Comparison of ENCODE assay signal across 8 mouse cellular contexts in genomic region chr5:148741267-148742004, GRCm38 (mm10).
DNase-seq lines count a peak whose midpoint lies in the region; ATAC-seq and TF ChIP-seq lines count a peak whose summit lies in the region.

No protein-coding gene starts in this region.

- DNase-seq in heart, postnatal 25 days (ENCODE audit: low spot score), result no peak
- peak; percentile 86 for DNase-seq in MEL (ENCODE audit: low read depth, low spot score)
- DNase-seq in liver, embryonic 13.5 days, result no peak
- DNase-seq in naive thymus-derived CD4-positive, alpha-beta T cell, adult 2 months (ENCODE audit: low read depth), result peak; percentile 46
- DNase-seq in embryo, embryonic 10.5 days (ENCODE audit: low spot score), result no peak
- DNase-seq in kidney, postnatal 4 days, result no peak

- no peak overlapping the region for H3K4me2 ChIP-seq in heart, embryonic 13.5 days
- no peak overlapping the region for H3K4me2 ChIP-seq in liver, embryonic 13.5 days
- no peak overlapping the region for H3K4me2 ChIP-seq in hindbrain, embryonic 13.5 days

- no peak for ATAC-seq in heart, embryonic 13.5 days (ENCODE audit: extremely low read depth, insufficient number of reproducible peaks, low FRiP score, low TSS enrichment)
- no peak for ATAC-seq in liver, embryonic 13.5 days (ENCODE audit: low read depth)
- ATAC-seq in hindbrain, embryonic 13.5 days (ENCODE audit: low FRiP score), result no peak

- peak overlapping the region; percentile 41 for H3K27ac ChIP-seq in heart, embryonic 13.5 days (replicated peaks)
- peak overlapping the region; percentile 73 for H3K27ac ChIP-seq in MEL (ENCODE audit: control insufficient read depth, low read depth, low read length)
- H3K27ac ChIP-seq in liver, embryonic 13.5 days, result peak overlapping the region; percentile 44
- no peak overlapping the region for H3K27ac ChIP-seq in hindbrain, embryonic 13.5 days

- H3K9me3 ChIP-seq in heart, embryonic 13.5 days, result no peaks in the 10 kb centered on the region
- no peaks in the 10 kb centered on the region for H3K9me3 ChIP-seq in MEL (replicated peaks; ENCODE audit: insufficient read depth, low read length)
- H3K9me3 ChIP-seq in liver, embryonic 13.5 days (replicated peaks), result no peaks in the 10 kb centered on the region
- peaks cover 6% of the 10 kb centered on the region; the same call in 1 of the 2 replicates for H3K9me3 ChIP-seq in hindbrain, embryonic 13.5 days

- intact Hi-C loops in heart, postnatal 25 days (cut with DNase I), result no loop called here

- H3K4me3 ChIP-seq in heart, embryonic 13.5 days, result no peak overlapping the region
- H3K4me3 ChIP-seq in MEL (ENCODE audit: control insufficient read depth in 1 of 2, insufficient read depth in 1 of 2, low read depth in 2 of 2, low read length in 2 of 2), result peak overlapping the region; percentile 62 to 68
- no peak overlapping the region for H3K4me3 ChIP-seq in liver, embryonic 13.5 days (replicated peaks)
- no peak overlapping the region for H3K4me3 ChIP-seq in hindbrain, embryonic 13.5 days

- TF ChIP-seq RAD21 in MEL (IDR thresholded peaks at IDR 0.05; ENCODE audit: low read depth, low read length), result no peak

- peaks cover 15% of the 10 kb centered on the region for H3K4me1 ChIP-seq in heart, embryonic 13.5 days
- peaks cover 0 to 10% of the 10 kb centered on the region in 2 experiments; a peak in 2 of 4 replicates for H3K4me1 ChIP-seq in MEL (ENCODE audit: control insufficient read depth in 1 of 2, insufficient read depth in 2 of 2, low read length in 2 of 2)
- H3K4me1 ChIP-seq in liver, embryonic 13.5 days (replicated peaks), result peaks cover 18% of the 10 kb centered on the region; the same call in 1 of the 2 replicates
- H3K4me1 ChIP-seq in hindbrain, embryonic 13.5 days (replicated peaks), result 0 out of 2 replicates have a peak, but pooled peaks cover 8% of the 10 kb centered on the region

- peak; percentile 20 to 61; a peak in 2 of 4 replicates for TF ChIP-seq POLR2A in MEL (IDR thresholded peaks at IDR 0.05; ENCODE audit: control insufficient read depth in 1 of 2, insufficient read depth in 1 of 2, low read depth in 1 of 2, low read length in 2 of 2, poor library complexity in 1 of 2)

- H3K27me3 ChIP-seq in heart, embryonic 13.5 days (replicated peaks), result no peaks in the 10 kb centered on the region
- no peaks in the 10 kb centered on the region for H3K27me3 ChIP-seq in MEL (ENCODE audit: control insufficient read depth in 1 of 2, insufficient read depth in 2 of 2, low read length in 2 of 2)
- no peaks in the 10 kb centered on the region for H3K27me3 ChIP-seq in liver, embryonic 13.5 days
- H3K27me3 ChIP-seq in hindbrain, embryonic 13.5 days, result no peaks in the 10 kb centered on the region

- H3K36me3 ChIP-seq in heart, embryonic 13.5 days, result no peaks in the 10 kb centered on the region
- peaks cover 0 to 3% of the 10 kb centered on the region in 2 experiments; a peak in 2 of 4 replicates for H3K36me3 ChIP-seq in MEL (ENCODE audit: control insufficient read depth in 1 of 2, insufficient read depth in 2 of 2, low read length in 2 of 2)
- H3K36me3 ChIP-seq in liver, embryonic 13.5 days, result no peaks in the 10 kb centered on the region
- no peaks in the 10 kb centered on the region for H3K36me3 ChIP-seq in hindbrain, embryonic 13.5 days

- no peaks in the 10 kb centered on the region; the same call in 1 of the 2 replicates for H3K79me2 ChIP-seq in MEL (ENCODE audit: control insufficient read depth, insufficient read depth, low read length, poor library complexity)

- no peak for TF ChIP-seq CTCF in MEL (IDR thresholded peaks at IDR 0.05 in 2 of 3, conservative IDR thresholded peaks at IDR 0.05 in 1 of 3; ENCODE audit: control insufficient read depth in 1 of 3, insufficient read depth in 1 of 3, low read depth in 2 of 3, low read length in 3 of 3, poor library complexity in 1 of 3, severe bottlenecking in 1 of 3)

- H3K9ac ChIP-seq in heart, embryonic 13.5 days, result no peak overlapping the region
- peak overlapping the region; percentile 70 for H3K9ac ChIP-seq in MEL (ENCODE audit: control insufficient read depth, low read depth, low read length, poor library complexity, severe bottlenecking)
- H3K9ac ChIP-seq in liver, embryonic 13.5 days, result no peak overlapping the region
- H3K9ac ChIP-seq in hindbrain, embryonic 13.5 days, result no peak overlapping the region

- TF ChIP-seq EP300 in MEL (IDR thresholded peaks at IDR 0.05; ENCODE audit: low read depth in 1 of 2, low read length in 2 of 2), result peak; percentile 22 to 35; a peak in 3 of 4 replicates

- 87% methylated on average over 19 of the region's 19 CpGs for WGBS in heart, embryonic 13.5 days
- 72% methylated on average over 19 of the region's 19 CpGs for WGBS in liver, embryonic 13.5 days (ENCODE audit: insufficient replicate concordance)
- whole genome bisulfite sequencing in hindbrain, embryonic 13.5 days, result 86% methylated on average over 19 of the region's 19 CpGs

TF ChIP-seq in MEL, 35 proteins besides CTCF, POLR2A, EP300 and RAD21:
- TF ChIP-seq KAT2A (conservative IDR thresholded peaks at IDR 0.05; ENCODE audit: low read depth, low read length) (peak; percentile 55), GATA1 (IDR thresholded peaks at IDR 0.05; ENCODE audit: low read depth, low read length) (peak; percentile 27; the same call in 1 of the 2 replicates), MAFK (IDR thresholded peaks at IDR 0.05; ENCODE audit: borderline replicate concordance, low read depth, low read length) (no peak), ZKSCAN1 (IDR thresholded peaks at IDR 0.05; ENCODE audit: low read depth, low read length) (peak; percentile 52; the same call in 1 of the 2 replicates), USF1 (IDR thresholded peaks at IDR 0.05; ENCODE audit: low read depth, low read length) (no peak), BHLHE40 (IDR thresholded peaks at IDR 0.05; ENCODE audit: borderline replicate concordance, low read depth, low read length) (no peak), TCF12 (IDR thresholded peaks at IDR 0.05; ENCODE audit: low read depth, low read length) (no peak), MYC (IDR thresholded peaks at IDR 0.05; ENCODE audit: low read depth, low read length) (0 out of 2 replicates have a peak, but pooled peaks have one; percentile 23), ZNF384 (IDR thresholded peaks at IDR 0.05; ENCODE audit: low read depth, low read length) (no peak), NRF1 (IDR thresholded peaks at IDR 0.05; ENCODE audit: insufficient read depth, low read depth, low read length, poor library complexity, severe bottlenecking) (peak; percentile 65), MXI1 (IDR thresholded peaks at IDR 0.05; ENCODE audit: low read depth, low read length) (no peak), MEF2A (IDR thresholded peaks at IDR 0.05; ENCODE audit: extremely low read depth, insufficient replicate concordance, low read depth, low read length, poor library complexity, severe bottlenecking) (no peak), MAZ (IDR thresholded peaks at IDR 0.05; ENCODE audit: low read depth, low read length) (no peak), ZC3H11A (IDR thresholded peaks at IDR 0.05; ENCODE audit: low read depth, low read length) (no peak), UBTF (IDR thresholded peaks at IDR 0.05; ENCODE audit: borderline replicate concordance, insufficient read depth, low read depth, low read length) (no peak), USF2 (IDR thresholded peaks at IDR 0.05; ENCODE audit: borderline replicate concordance in 1 of 2, insufficient read depth in 1 of 2, low read depth in 1 of 2, low read length in 2 of 2) (no peak), SIN3A (IDR thresholded peaks at IDR 0.05; ENCODE audit: low read length) (no peak), JUND (IDR thresholded peaks at IDR 0.05; ENCODE audit: low read depth, low read length) (no peak), POLR2AphosphoS2 (IDR thresholded peaks at IDR 0.05; ENCODE audit: low read length) (no peak), E2F4 (IDR thresholded peaks at IDR 0.05; ENCODE audit: borderline replicate concordance, low read depth, low read length) (no peak), ELF1 (IDR thresholded peaks at IDR 0.05; ENCODE audit: low read depth, low read length) (peak; percentile 84), ZMIZ1 (IDR thresholded peaks at IDR 0.05; ENCODE audit: low read depth, low read length) (no peak), HCFC1 (IDR thresholded peaks at IDR 0.05; ENCODE audit: low read depth, low read length) (peak; percentile 91), SMC3 (IDR thresholded peaks at IDR 0.05; ENCODE audit: low read depth, low read length) (no peak), RCOR1 (IDR thresholded peaks at IDR 0.05; ENCODE audit: low read depth, low read length) (no peak), ETS1 (IDR thresholded peaks at IDR 0.05; ENCODE audit: low read depth, low read length) (no peak), CHD1 (IDR thresholded peaks at IDR 0.05; ENCODE audit: low read depth, low read length) (no peak), CHD2 (IDR thresholded peaks at IDR 0.05; ENCODE audit: low read length) (no peak), TBP (IDR thresholded peaks at IDR 0.05; ENCODE audit: low read depth, low read length) (no peak; the same call in 1 of the 2 replicates), POLR2AphosphoS5 (IDR thresholded peaks at IDR 0.05; ENCODE audit: borderline replicate concordance, low read depth, low read length) (no peak), GABPA (IDR thresholded peaks at IDR 0.05; ENCODE audit: low read depth, low read length) (no peak), NELFE (IDR thresholded peaks at IDR 0.05; ENCODE audit: low read depth, low read length) (peak; percentile 44), TAL1 (IDR thresholded peaks at IDR 0.05; ENCODE audit: low read length) (no peak), MAX (IDR thresholded peaks at IDR 0.05; ENCODE audit: low read length) (no peak), MYB (IDR thresholded peaks at IDR 0.05; ENCODE audit: low read depth, low read length) (no peak)

Comparison
In these comparisons a context has a peak if more than half of its experiments do, and no peak if none do; other contexts are left out.
1. H3K4me3 ChIP-seq: peak in MEL (2 of 2); none in heart, embryonic 13.5 days (single experiment), liver, embryonic 13.5 days (single experiment) and hindbrain, embryonic 13.5 days (single experiment).
2. DNase-seq: peak in MEL (single experiment) and naive thymus-derived CD4-positive, alpha-beta T cell, adult 2 months (single experiment); none in heart, postnatal 25 days (single experiment), liver, embryonic 13.5 days (single experiment), embryo, embryonic 10.5 days (single experiment) and kidney, postnatal 4 days (0 of 2).